Mouse (Mus musculus) Patski (cell line): ENCODE data around the gene Bbs9. TPM values are rescaled to one million over a fixed set of nuclear protein-coding genes. Genes with fewer than 3 reads are reported as not detected.
A peak's percentile ranks its signal among the peaks of the same experiment; 100 is the strongest.

Source experiments
- ATAC-seq: fragments of 100-300 bp; one replicate; pipeline ENCODE4 v1.8.0; 2021
- CTCF ChIA-PET: fragments of 350-600 bp; sonication (Branson Sonifier 250); formaldehyde crosslinking; loops from one replicate; lab custom pipeline; 2022; ENCODE audit warnings: inconsistent platforms; lab: Charles Lee
- POLR2A ChIA-PET: fragments of 350-600 bp; sonication (Branson Sonifier 250); formaldehyde crosslinking; loops from one replicate; lab custom pipeline; 2022; ENCODE audit warnings: antibody characterized with exemption, inconsistent platforms; lab: Charles Lee
- DNase-seq: peaks from one replicate; pipeline ENCODE4 v3.0.0-alpha.2; 2011; ENCODE audit warnings: low read depth, low spot score
- H3K27me3 ChIP-seq: fragments of 371-371 bp; one replicate; pipeline ENCODE4 v1.5.1; 2021
- CTCF ChIP-seq: fragments of 100-300 bp; IDR thresholded peaks from one replicate; pipeline ENCODE4 v1.5.1; 2021
- in situ Hi-C: fragments of 300-500 bp; cut with MboI; formaldehyde crosslinking; loops from 3 replicates; pipeline ENCODE4 v1.11.1; 2018; ENCODE audit warnings: low pct_unique_long_range_greater_than_20kb, mixed read lengths
- polyA plus RNA-seq: library from polyadenylated mRNA; unstranded; gene quantifications from one replicate; pipeline ENCODE4 v1.2.3, GENCODE M21; 2021

Gene Bbs9
- polyA plus RNA-seq, 1 experiment from 2014 or later, result 12.8 TPM

DNA sequence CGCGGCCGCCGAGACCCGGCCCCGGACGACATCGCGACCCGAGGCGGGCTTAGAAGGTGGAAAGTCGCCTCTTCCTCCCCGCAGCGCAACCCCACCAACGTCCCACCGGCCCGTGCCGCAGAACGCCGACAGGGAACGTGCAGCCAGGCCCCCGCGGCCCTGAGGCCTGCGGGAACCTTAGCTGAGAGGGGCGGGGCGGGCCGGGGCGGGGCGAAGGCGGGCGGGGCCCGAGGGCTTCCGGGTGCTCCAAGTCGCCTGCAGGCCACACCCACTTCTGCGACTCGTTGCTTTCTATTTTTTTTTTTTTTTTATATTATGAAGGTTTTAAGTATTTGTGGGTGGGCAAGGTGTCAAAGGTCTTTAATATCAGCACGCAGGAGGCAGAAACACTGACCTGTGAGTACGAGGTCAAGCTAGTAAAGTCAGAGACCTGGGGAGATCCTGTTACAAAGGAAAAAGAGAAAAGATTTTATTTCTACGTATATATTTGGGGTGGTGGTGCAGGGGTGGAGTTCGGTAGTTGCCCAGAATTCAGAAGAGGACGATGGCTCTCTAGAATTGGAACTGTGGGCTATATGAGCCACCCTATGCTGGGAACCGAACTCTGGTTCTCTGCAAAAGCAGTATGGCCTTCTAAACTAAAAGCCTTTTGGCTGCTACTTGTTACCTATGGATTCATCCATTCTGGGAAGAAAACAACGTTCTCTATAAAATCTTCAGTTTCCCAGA, 7.2 kb upstream of the Bbs9 start:
- POLR2A ChIA-PET, result interaction anchor here (0.5 to 1.2 kb wide), 2 partner anchors 9 to 50 kb away, joined by 3 to 5 read pairs; no protein-coding TSS in a partner anchor
- DNase-seq, result peak; percentile 9

GRCm38 (mm10) chr9:22468899-22469259, 6.6 kb upstream of the Bbs9 start:
- no peaks in the 10 kb centered on the region for H3K27me3 ChIP-seq
- CTCF ChIA-PET, result no interaction called here
- ATAC-seq (no peak), DNase-seq (no peak)
- POLR2A ChIA-PET, result interaction anchor here (0.5 kb wide), 1 partner anchor 49 kb away, joined by 3 read pairs; no protein-coding TSS in a partner anchor
- in situ Hi-C loops, result no loop called here
- no peak for TF ChIP-seq CTCF

More for the DNA sequence above, 7.2 kb upstream of the Bbs9 start:
- TF ChIP-seq CTCF, result no peak
- in situ Hi-C loops, result no loop called here
- no peaks in the 10 kb centered on the region for H3K27me3 ChIP-seq
- CTCF ChIA-PET, result no interaction called here
- ATAC-seq, result peak; percentile 83

DNA sequence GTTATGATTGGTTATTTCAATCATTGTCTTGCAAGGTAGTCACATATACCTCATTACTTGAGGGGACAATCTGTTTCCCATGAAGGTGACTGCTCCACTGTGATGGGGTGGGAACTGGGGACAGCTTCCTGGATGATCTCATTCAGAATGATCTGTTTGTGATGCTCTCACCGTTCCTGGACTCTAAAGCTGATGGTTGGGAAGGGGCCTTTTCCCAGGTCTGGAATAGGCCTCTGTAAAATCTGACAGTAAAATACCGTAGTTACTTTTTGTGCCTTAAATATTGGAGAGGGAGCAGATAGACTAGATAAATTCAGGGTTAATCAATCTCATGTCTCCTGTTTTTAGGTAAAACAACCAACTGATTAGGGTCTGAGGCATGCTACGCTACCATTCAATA, 5.9 kb upstream of the Bbs9 start, which contains the start of gene Rp9:
Rp9 (minus strand) TSS at position 101 of the 400 bp plus-strand sequence.
- in situ Hi-C loops, result no loop called here
- ChIA-PET POLR2A (no interaction called here), CTCF (no interaction called here)
- ATAC-seq, result no peak
- DNase-seq, result no peak
- no peak for TF ChIP-seq CTCF
- H3K27me3 ChIP-seq, result no peaks in the 10 kb centered on the region

GRCm38 (mm10) chr9:22476265-22476664, 750 bp downstream of the Bbs9 start:
- DNase-seq, result peak; percentile 6
- CTCF ChIA-PET, result interaction anchor here (0.8 kb wide), 1 partner anchor 9 kb away, joined by 3 read pairs; no protein-coding TSS in a partner anchor
- POLR2A ChIA-PET, result no interaction called here
- in situ Hi-C loops, result no loop called here
- peak; percentile 13 for ATAC-seq
- no peak for TF ChIP-seq CTCF
- H3K27me3 ChIP-seq, result no peaks in the 10 kb centered on the region

GRCm38 (mm10) chr9:22478946-22479345, 3.4 kb downstream of the Bbs9 start:
- POLR2A ChIA-PET, result no interaction called here
- no peaks in the 10 kb centered on the region for H3K27me3 ChIP-seq
- in situ Hi-C loops, result no loop called here
- ATAC-seq (no peak), DNase-seq (no peak)
- TF ChIP-seq CTCF, result no peak
- CTCF ChIA-PET, result no interaction called here

DNA sequence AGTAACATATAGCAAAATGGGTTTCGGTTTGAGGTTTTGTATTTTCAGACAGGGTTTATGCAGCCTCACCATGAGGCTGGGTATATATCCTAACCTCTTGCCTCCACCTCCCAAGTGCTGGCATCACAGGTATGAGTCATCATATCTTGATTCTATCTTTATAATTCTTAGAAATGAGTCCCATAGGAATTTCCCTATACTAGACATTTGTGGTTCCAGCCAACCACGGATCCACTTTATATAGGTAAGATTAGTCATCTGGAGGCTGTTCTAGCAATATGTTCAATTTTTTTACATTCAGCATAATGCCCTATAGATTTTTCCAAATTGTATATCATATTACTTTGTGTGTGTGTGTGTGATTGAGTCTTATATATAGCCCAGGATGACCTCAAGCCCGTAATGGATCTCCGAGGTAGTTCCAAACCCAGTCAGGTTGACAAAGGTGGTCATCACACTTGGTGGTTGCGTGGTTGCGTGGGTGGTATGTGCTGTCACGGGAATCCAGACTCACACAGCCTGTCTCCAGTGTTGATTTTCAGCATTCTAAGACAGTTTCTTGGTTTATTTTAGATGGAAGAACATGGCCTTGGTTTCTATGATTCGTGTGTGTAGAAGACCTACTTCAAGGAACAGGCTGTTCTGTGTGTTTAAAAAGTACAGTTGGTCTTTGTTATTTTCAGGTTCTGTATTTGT, 8.5 kb downstream of the Bbs9 start:
- TF ChIP-seq CTCF, result no peak
- ChIA-PET CTCF (no interaction called here), POLR2A (no interaction called here)
- H3K27me3 ChIP-seq, result no peaks in the 10 kb centered on the region
- ATAC-seq, result no peak
- no peak for DNase-seq
- in situ Hi-C loops, result no loop called here

DNA sequence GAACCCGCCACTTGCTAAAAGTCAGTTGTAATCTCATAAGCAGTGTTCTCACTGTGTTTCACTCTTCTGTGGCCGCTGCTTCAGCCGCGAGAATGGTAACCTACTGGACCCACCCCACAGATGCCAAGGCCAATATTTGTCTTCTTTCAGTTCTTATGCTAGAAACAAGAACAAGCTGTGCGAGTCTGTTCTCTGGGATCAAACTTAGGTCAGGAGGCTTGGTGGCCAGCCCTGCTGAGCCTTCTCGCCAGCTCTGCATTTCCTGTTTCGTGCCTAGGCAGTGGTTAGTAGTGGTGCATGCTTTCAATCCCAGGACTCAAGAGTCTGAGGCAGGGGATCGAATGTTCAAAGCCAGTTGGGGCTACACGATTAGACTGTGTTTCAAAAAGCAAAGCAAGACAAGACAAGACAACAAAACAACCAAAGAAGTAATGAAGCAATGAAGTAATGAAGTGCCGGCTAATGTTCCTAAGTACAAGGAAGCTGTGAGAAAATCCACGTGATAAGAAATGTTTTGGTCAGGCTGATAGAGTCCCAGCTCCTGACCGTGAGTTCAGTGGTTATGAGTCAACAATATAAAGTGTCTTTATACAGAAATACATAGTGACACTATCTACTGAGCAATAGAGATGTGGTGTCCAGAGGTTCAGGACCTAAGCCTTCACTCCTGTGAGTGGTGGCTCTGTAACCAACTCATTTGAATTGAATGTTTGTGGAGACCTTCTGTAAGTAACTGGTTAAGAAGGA, 9.2 kb downstream of the Bbs9 start:
- no peak for ATAC-seq
- TF ChIP-seq CTCF, result no peak
- no peaks in the 10 kb centered on the region for H3K27me3 ChIP-seq
- DNase-seq, result no peak
- POLR2A ChIA-PET, result no interaction called here
- CTCF ChIA-PET, result interaction anchor here (0.8 to 1.1 kb wide), 2 partner anchors 9 to 11 kb away, joined by 3 read pairs; no protein-coding TSS in a partner anchor
- in situ Hi-C loops, result no loop called here

DNA sequence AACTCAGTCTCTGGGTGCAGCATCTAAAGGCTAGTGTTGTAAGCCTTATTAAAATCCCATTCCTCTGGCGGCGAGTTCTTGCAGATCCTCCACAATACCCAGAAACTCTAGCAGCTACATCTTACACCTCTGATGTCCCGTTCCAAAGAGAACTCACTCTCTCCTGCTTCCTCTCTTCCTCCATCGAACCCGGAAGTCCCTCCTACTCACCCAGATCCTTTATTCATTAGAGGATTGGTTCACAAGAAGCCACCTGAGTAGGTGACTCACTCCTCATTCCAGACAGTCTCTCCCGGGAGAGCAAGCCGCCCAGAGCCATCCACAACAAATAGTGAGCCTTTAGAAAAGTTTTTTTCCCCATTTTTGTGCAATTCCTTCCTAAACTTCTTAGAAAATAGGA, 10.7 kb downstream of the Bbs9 start:
- no peak for TF ChIP-seq CTCF
- ChIA-PET POLR2A (no interaction called here), CTCF (no interaction called here)
- DNase-seq (no peak), ATAC-seq (no peak)
- in situ Hi-C loops, result no loop called here
- no peaks in the 10 kb centered on the region for H3K27me3 ChIP-seq

DNA sequence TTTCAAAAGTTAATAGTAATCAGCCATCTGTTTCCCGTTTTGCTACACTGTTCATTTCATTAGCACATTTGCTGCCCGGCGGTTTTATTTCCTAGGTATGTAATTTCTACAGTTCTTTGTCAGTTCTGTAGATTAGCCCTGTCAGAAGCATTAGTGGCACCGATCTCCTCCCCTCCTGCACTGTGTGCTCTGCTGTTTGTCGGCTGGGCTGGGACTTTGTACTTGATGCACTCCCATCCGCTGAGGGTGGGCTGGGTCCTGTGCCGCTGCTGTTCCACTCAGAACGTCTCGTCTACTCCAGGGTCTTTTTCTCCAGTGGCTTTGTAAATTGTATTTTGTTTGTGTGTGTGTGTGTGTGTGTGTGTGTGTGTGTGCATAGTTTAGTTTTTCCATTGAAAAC, 13.4 kb downstream of the Bbs9 start:
- no peaks in the 10 kb centered on the region for H3K27me3 ChIP-seq
- no peak for TF ChIP-seq CTCF
- ATAC-seq, result no peak
- no peak for DNase-seq
- CTCF ChIA-PET, result no interaction called here
- in situ Hi-C loops, result no loop called here
- POLR2A ChIA-PET, result no interaction called here

DNA sequence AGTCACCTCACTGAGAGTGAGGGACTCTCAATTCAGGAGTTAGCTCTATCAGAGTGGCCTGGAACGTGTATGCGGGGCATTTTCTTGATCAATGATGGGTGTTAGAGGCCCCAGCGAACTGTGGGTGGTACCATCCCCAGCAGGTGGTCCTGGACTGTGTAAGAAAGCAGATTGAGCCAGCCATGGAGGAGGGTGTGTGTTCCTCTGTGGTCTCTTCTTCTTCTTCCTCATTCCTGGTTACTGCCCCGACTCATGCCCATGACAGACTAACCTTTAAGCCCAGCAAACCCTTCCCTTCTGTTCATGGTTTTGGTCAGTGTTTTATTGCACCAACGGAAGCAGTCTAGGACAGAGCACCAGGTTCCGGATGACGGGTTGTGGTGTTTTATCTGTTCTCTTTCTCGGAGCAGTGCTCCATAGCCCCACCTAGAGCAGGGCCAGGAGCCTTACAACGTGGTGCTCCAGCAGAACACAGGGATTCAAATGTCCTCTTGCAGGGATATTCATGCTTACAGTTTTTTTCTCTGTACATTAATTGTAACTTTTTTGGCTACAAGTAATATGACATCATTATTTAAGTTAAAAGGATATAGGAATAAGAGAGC, 18.8 kb downstream of the Bbs9 start:
- ChIA-PET CTCF (no interaction called here), POLR2A (interaction anchor here (0.5 kb wide), 1 partner anchor 9 kb away, joined by 4 read pairs; no protein-coding TSS in a partner anchor)
- H3K27me3 ChIP-seq, result no peaks in the 10 kb centered on the region
- TF ChIP-seq CTCF, result no peak
- in situ Hi-C loops, result no loop called here
- no peak for DNase-seq
- no peak for ATAC-seq
